ENCODE assay signal across 24 mouse cellular contexts in genomic region chr1:83831900-83832535, GRCm38 (mm10).
DNase-seq lines count a peak whose midpoint lies in the region; ATAC-seq and TF ChIP-seq lines count a peak whose summit lies in the region.
"Had no signal": no experiment of that assay in that cellular context is flagged by ENCODE, and none has a peak within 500 bp of the region (broad histone marks: within the 10 kb centered on the region; RNA-seq: fewer than 3 reads in every experiment).

No protein-coding gene starts in this region.

- H3K4me1 ChIP-seq in forebrain, embryonic 12.5 days: no peaks in the 10 kb centered on the region
- H3K4me1 ChIP-seq in forebrain, embryonic 13.5 days: no peaks in the 10 kb centered on the region
- no peaks in the 10 kb centered on the region for H3K4me1 ChIP-seq in kidney, embryonic 14.5 days (ENCODE audit: control insufficient read depth, insufficient read depth, low read length)
- H3K4me1 ChIP-seq in hindbrain, embryonic 12.5 days: no peaks in the 10 kb centered on the region
- no peaks in the 10 kb centered on the region for H3K4me1 ChIP-seq in hindbrain, postnatal 0 days (ENCODE audit: insufficient read depth, low read length)
- H3K4me1 ChIP-seq: embryonic facial prominence, embryonic 13.5 days; heart, embryonic 12.5 days; limb, embryonic 12.5 days; midbrain, embryonic 15.5 days had no signal

- peak; percentile 13 for DNase-seq in kidney, postnatal 10 days
- peak; percentile 42 for DNase-seq in hindbrain, postnatal 0 days (ENCODE audit: low spot score)
- DNase-seq in natural killer cell, adult 2 months (ENCODE audit: low spot score in 2 of 2): no peak
- DNase-seq: adrenal gland, postnatal 36 days; cerebellum, adult 11-12 months; cerebellum, postnatal 25 days; embryo, embryonic 11 days; kidney, adult 2 months; liver, postnatal 0 days had no signal

- H3K4me3 ChIP-seq in forebrain, embryonic 12.5 days (replicated peaks): no peak overlapping the region
- no peak overlapping the region for H3K4me3 ChIP-seq in forebrain, embryonic 13.5 days
- H3K4me3 ChIP-seq in kidney, embryonic 14.5 days (ENCODE audit: low read length): no peak overlapping the region
- no peak overlapping the region for H3K4me3 ChIP-seq in hindbrain, embryonic 12.5 days
- H3K4me3 ChIP-seq in hindbrain, postnatal 0 days (ENCODE audit: low read length): no peak overlapping the region
- H3K4me3 ChIP-seq: embryonic facial prominence, embryonic 13.5 days; erythroblast, embryonic 14.5 days; heart, embryonic 12.5 days; limb, embryonic 12.5 days; midbrain, embryonic 15.5 days had no signal

- H3K36me3 ChIP-seq in forebrain, embryonic 12.5 days (replicated peaks): no peaks in the 10 kb centered on the region
- H3K36me3 ChIP-seq in forebrain, embryonic 13.5 days (ENCODE audit: poor library complexity, severe bottlenecking): no peaks in the 10 kb centered on the region
- H3K36me3 ChIP-seq in kidney, embryonic 14.5 days (ENCODE audit: control insufficient read depth, insufficient read depth, low read length): no peaks in the 10 kb centered on the region
- no peaks in the 10 kb centered on the region for H3K36me3 ChIP-seq in hindbrain, embryonic 12.5 days
- H3K36me3 ChIP-seq in hindbrain, postnatal 0 days (ENCODE audit: insufficient read depth, low read length): no peaks in the 10 kb centered on the region
- H3K36me3 ChIP-seq: embryonic facial prominence, embryonic 13.5 days; heart, embryonic 12.5 days; limb, embryonic 12.5 days; midbrain, embryonic 15.5 days had no signal

- WGBS in forebrain, embryonic 12.5 days: 91% methylated on average over 3 of the region's 3 CpGs
- WGBS in forebrain, embryonic 13.5 days: 94% methylated on average over 3 of the region's 3 CpGs
- 32% methylated on average over 3 of the region's 3 CpGs for WGBS in kidney, embryonic 14.5 days
- WGBS in hindbrain, embryonic 12.5 days: 57% methylated on average over 3 of the region's 3 CpGs
- 72% methylated on average over 3 of the region's 3 CpGs for WGBS in hindbrain, postnatal 0 days

- 0 out of 2 replicates have a peak, but pooled peaks have one; percentile 20 for ATAC-seq in forebrain, embryonic 12.5 days (ENCODE audit: low FRiP score)
- ATAC-seq in forebrain, embryonic 13.5 days: no peak
- ATAC-seq in kidney, embryonic 14.5 days (ENCODE audit: low FRiP score, low TSS enrichment): no peak
- ATAC-seq in hindbrain, embryonic 12.5 days (ENCODE audit: low FRiP score): peak; percentile 64; the same call in 1 of the 2 replicates
- ATAC-seq in hindbrain, postnatal 0 days: peak; percentile 79
- ATAC-seq: CD4-positive, CD25-positive, alpha-beta regulatory T cell, adult 4 months; forebrain, embryonic 14.5 days; inflammation-experienced regulatory T-cells, adult 6 months; liver, postnatal 0 days; lung, postnatal 0 days; midbrain, embryonic 15.5 days had no signal

- no peaks in the 10 kb centered on the region for H3K27me3 ChIP-seq in forebrain, embryonic 12.5 days
- H3K27me3 ChIP-seq in forebrain, embryonic 13.5 days: no peaks in the 10 kb centered on the region
- no peaks in the 10 kb centered on the region for H3K27me3 ChIP-seq in kidney, embryonic 14.5 days (ENCODE audit: control insufficient read depth, insufficient read depth, low read length)
- H3K27me3 ChIP-seq in hindbrain, embryonic 12.5 days: no peaks in the 10 kb centered on the region
- H3K27me3 ChIP-seq in hindbrain, postnatal 0 days (ENCODE audit: insufficient read depth, low read length): no peaks in the 10 kb centered on the region
- H3K27me3 ChIP-seq: embryonic facial prominence, embryonic 13.5 days; heart, embryonic 12.5 days; limb, embryonic 12.5 days; midbrain, embryonic 15.5 days had no signal

- H3K27ac ChIP-seq in forebrain, embryonic 12.5 days: no peak overlapping the region
- no peak overlapping the region for H3K27ac ChIP-seq in forebrain, embryonic 13.5 days
- no peak overlapping the region for H3K27ac ChIP-seq in kidney, embryonic 14.5 days (ENCODE audit: low read depth, low read length)
- peak overlapping the region; percentile 79 for H3K27ac ChIP-seq in hindbrain, embryonic 12.5 days
- H3K27ac ChIP-seq in hindbrain, postnatal 0 days: no peak overlapping the region
- H3K27ac ChIP-seq: embryonic facial prominence, embryonic 13.5 days; limb, embryonic 12.5 days; macrophage; midbrain, embryonic 15.5 days had no signal

- TF ChIP-seq CTCF in hindbrain, postnatal 0 days (IDR thresholded peaks at IDR 0.05; ENCODE audit: low read depth): no peak

- H3K9me3 ChIP-seq in forebrain, embryonic 12.5 days: no peaks in the 10 kb centered on the region
- H3K9me3 ChIP-seq in forebrain, embryonic 13.5 days (replicated peaks): no peaks in the 10 kb centered on the region; the same call in 1 of the 2 replicates
- no peaks in the 10 kb centered on the region for H3K9me3 ChIP-seq in kidney, embryonic 14.5 days (ENCODE audit: control insufficient read depth, low read length)
- H3K9me3 ChIP-seq in hindbrain, embryonic 12.5 days (replicated peaks): no peaks in the 10 kb centered on the region
- H3K9me3 ChIP-seq in hindbrain, postnatal 0 days (ENCODE audit: low read length): no peaks in the 10 kb centered on the region
- H3K9me3 ChIP-seq: embryonic facial prominence, embryonic 13.5 days; heart, embryonic 12.5 days; limb, embryonic 12.5 days; midbrain, embryonic 15.5 days had no signal

- H3K9ac ChIP-seq in forebrain, embryonic 12.5 days: no peak overlapping the region
- H3K9ac ChIP-seq in forebrain, embryonic 13.5 days: no peak overlapping the region
- no peak overlapping the region for H3K9ac ChIP-seq in kidney, embryonic 14.5 days (ENCODE audit: low read depth, low read length)
- no peak overlapping the region for H3K9ac ChIP-seq in hindbrain, embryonic 12.5 days
- H3K9ac ChIP-seq in hindbrain, postnatal 0 days (replicated peaks; ENCODE audit: low read length): no peak overlapping the region
- H3K9ac ChIP-seq: embryonic facial prominence, embryonic 13.5 days; heart, embryonic 12.5 days; limb, embryonic 12.5 days; liver, postnatal 0 days; midbrain, embryonic 15.5 days had no signal

- H3K4me2 ChIP-seq in forebrain, embryonic 12.5 days: no peak overlapping the region
- H3K4me2 ChIP-seq in forebrain, embryonic 13.5 days: no peak overlapping the region
- no peak overlapping the region for H3K4me2 ChIP-seq in kidney, embryonic 14.5 days (replicated peaks; ENCODE audit: low read depth, low read length)
- H3K4me2 ChIP-seq in hindbrain, embryonic 12.5 days (replicated peaks): no peak overlapping the region
- H3K4me2 ChIP-seq in hindbrain, postnatal 0 days (ENCODE audit: low read depth, low read length): no peak overlapping the region
- H3K4me2 ChIP-seq: embryonic facial prominence, embryonic 13.5 days; heart, embryonic 12.5 days; limb, embryonic 12.5 days; liver, embryonic 11.5 days; midbrain, embryonic 15.5 days had no signal

Comparison
In these comparisons a context has a peak if more than half of its experiments do, and no peak if none do; other contexts are left out.
1. ATAC-seq: peak in forebrain, embryonic 12.5 days (single experiment), hindbrain, embryonic 12.5 days (single experiment) and hindbrain, postnatal 0 days (single experiment); none in forebrain, embryonic 13.5 days (single experiment) and kidney, embryonic 14.5 days (single experiment).
2. DNase-seq: peak in kidney, postnatal 10 days (single experiment) and hindbrain, postnatal 0 days (single experiment); none in natural killer cell, adult 2 months (0 of 2).